28 mouse cellular contexts compared by ENCODE assay signal in the genomic region with DNA sequence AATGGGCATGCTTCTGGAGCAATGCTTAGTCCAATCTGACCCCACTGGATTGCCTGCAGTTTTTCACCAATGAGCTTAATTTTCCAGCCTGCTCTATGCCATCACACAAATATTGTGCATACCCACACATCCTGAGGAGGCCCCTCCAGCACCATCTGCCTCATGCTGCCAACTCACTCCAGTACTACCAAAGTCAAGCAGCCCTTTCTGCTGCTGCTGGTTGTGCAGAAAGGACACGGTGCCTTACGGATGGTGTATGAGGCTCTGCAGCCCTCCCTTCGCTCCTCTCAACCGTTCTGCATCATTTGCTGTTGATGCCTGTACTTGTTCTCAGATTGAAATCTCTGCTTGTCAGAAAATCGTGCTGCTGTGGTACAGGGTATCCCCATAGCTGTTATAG.
DNase-seq lines count a peak whose midpoint lies in the region; ATAC-seq lines count a peak whose summit lies in the region.
"Had no signal": no experiment of that assay in that cellular context is flagged by ENCODE, and none has a peak within 500 bp of the region (broad histone marks: within the 10 kb centered on the region; RNA-seq: fewer than 3 reads in every experiment).

No protein-coding gene starts in this region.

- DNase-seq in cerebellum, adult 18-20 months, result peak; percentile 45 to 61
- peak; percentile 31 for DNase-seq in layer of hippocampus, adult 11-12 months (ENCODE audit: low spot score)
- DNase-seq in layer of hippocampus, postnatal 14 days (ENCODE audit: low spot score in 2 of 2), result no peak
- peak; percentile 16 to 35 for DNase-seq in left cerebral cortex, postnatal 36 days (ENCODE audit: low spot score in 2 of 2)
- no peak for DNase-seq in left cerebral cortex, adult 11 months (ENCODE audit: low spot score)
- DNase-seq in cerebellum, adult 9-11 months, result peak; percentile 54
- DNase-seq: adrenal gland, adult 8-10 months; heart, postnatal 14 days; kidney, adult 18-20 months; kidney, postnatal 25 days; left cerebral cortex, postnatal 4 days; liver, postnatal 0 days; lung, postnatal 36 days; spleen, adult 18-20 months; thymus, postnatal 14 days had no signal

- peaks cover 15% of the 10 kb centered on the region for H3K27me3 ChIP-seq in hindbrain, embryonic 12.5 days

- H3K4me3 ChIP-seq in hindbrain, embryonic 12.5 days, result no peak overlapping the region
- H3K4me3 ChIP-seq: embryonic facial prominence, embryonic 10.5 days; embryonic facial prominence, embryonic 15.5 days; forebrain, embryonic 13.5 days; hindbrain, embryonic 10.5 days; kidney, embryonic 15.5 days; liver, embryonic 12.5 days; neural tube, embryonic 12.5 days had no signal

- H3K9me3 ChIP-seq in hindbrain, embryonic 12.5 days (replicated peaks), result no peaks in the 10 kb centered on the region
- H3K9me3 ChIP-seq: embryonic facial prominence, embryonic 10.5 days; embryonic facial prominence, embryonic 15.5 days; forebrain, embryonic 13.5 days; hindbrain, embryonic 10.5 days; kidney, embryonic 15.5 days; liver, embryonic 12.5 days; neural tube, embryonic 12.5 days had no signal

- no peak overlapping the region for H3K4me2 ChIP-seq in hindbrain, embryonic 12.5 days (replicated peaks)
- H3K4me2 ChIP-seq: embryonic facial prominence, embryonic 15.5 days; forebrain, embryonic 13.5 days; kidney, embryonic 15.5 days; liver, embryonic 12.5 days; midbrain, embryonic 11.5 days; neural tube, embryonic 12.5 days had no signal

- no peak overlapping the region for H3K27ac ChIP-seq in hindbrain, embryonic 12.5 days
- H3K27ac ChIP-seq: embryonic facial prominence, embryonic 10.5 days; embryonic facial prominence, embryonic 15.5 days; forebrain, embryonic 13.5 days; hindbrain, embryonic 10.5 days; kidney, embryonic 15.5 days; liver, embryonic 12.5 days; neural tube, embryonic 12.5 days had no signal

- peaks cover 9% of the 10 kb centered on the region for H3K4me1 ChIP-seq in hindbrain, embryonic 12.5 days
- H3K4me1 ChIP-seq: liver, embryonic 12.5 days had no signal

- no peak overlapping the region for H3K9ac ChIP-seq in hindbrain, embryonic 12.5 days
- H3K9ac ChIP-seq: embryonic facial prominence, embryonic 15.5 days; forebrain, embryonic 13.5 days; kidney, embryonic 15.5 days; liver, embryonic 12.5 days; liver, postnatal 0 days; neural tube, embryonic 12.5 days had no signal

- H3K36me3 ChIP-seq in hindbrain, embryonic 12.5 days, result no peaks in the 10 kb centered on the region
- H3K36me3 ChIP-seq: embryonic facial prominence, embryonic 10.5 days; embryonic facial prominence, embryonic 15.5 days; G1E; hindbrain, embryonic 10.5 days; kidney, embryonic 15.5 days; liver, embryonic 12.5 days; neural tube, embryonic 12.5 days had no signal

- intact Hi-C loops in left cerebral cortex, postnatal 36 days (cut with DNase I), result loop anchor here (5.0 to 10.0 kb wide), 2 partner anchors 129 to 318 kb away; no protein-coding TSS in a partner anchor

- no peak for ATAC-seq in cerebellum, adult (ENCODE audit: insufficient number of reproducible peaks, low FRiP score, low TSS enrichment)
- no peak for ATAC-seq in hindbrain, embryonic 12.5 days (ENCODE audit: low FRiP score)
- ATAC-seq: forebrain, embryonic 13.5 days; hindbrain, embryonic 16.5 days; liver, embryonic 12.5 days; liver, postnatal 0 days; midbrain, embryonic 16.5 days had no signal

- WGBS in hindbrain, embryonic 12.5 days, result 75% methylated on average over 5 of the region's 5 CpGs

Comparison
In these comparisons a context has a peak if more than half of its experiments do, and no peak if none do; other contexts are left out.
1. DNase-seq: peak in cerebellum, adult 18-20 months (2 of 2), layer of hippocampus, adult 11-12 months (single experiment), left cerebral cortex, postnatal 36 days (2 of 2) and cerebellum, adult 9-11 months (single experiment); none in layer of hippocampus, postnatal 14 days (0 of 2) and left cerebral cortex, adult 11 months (single experiment).